Mouse (Mus musculus) lung, adult 2 months (tissue): ENCODE data around the gene Ntm.

Experiments
- CTCF ChIP-seq: fragments of 200-500 bp; IDR thresholded peaks from 2 replicates; pipeline ENCODE4 v1.5.1; 2011; ENCODE audit warnings: mild to moderate bottlenecking, low read length, control low read depth; ENCODE audit not compliant: insufficient read depth
- POLR2A ChIP-seq: fragments of 200-500 bp; IDR thresholded peaks from 2 replicates; pipeline ENCODE4 v1.6.1; 2011; ENCODE audit warnings: low read depth, mild to moderate bottlenecking, control low read depth, low read length, borderline replicate concordance; ENCODE audit errors: extremely low read depth

- TF ChIP-seq POLR2A (no peak), CTCF (no peak)
Observed at GRCm38 (mm10) chr9:29194265-29194664, 768.7 kb downstream of the Ntm start.
